Mouse (Mus musculus) C2C12 (cell line): ENCODE results near the gene Sult1d1.

ENCODE experiments used
- CEBPB ChIP-seq: IDR thresholded peaks from one replicate; pipeline ENCODE4 v1.6.1; 2011; ENCODE audit warnings: low read depth, mild to moderate bottlenecking, control low read depth, moderate library complexity
- CTCF ChIP-seq: IDR thresholded peaks from one replicate; pipeline ENCODE4 v1.5.1; 2011; ENCODE audit not compliant: control insufficient read depth, insufficient read depth, insufficient read length
- MAX ChIP-seq: IDR thresholded peaks from one replicate; pipeline ENCODE4 v1.6.1; 2011; ENCODE audit warnings: mild to moderate bottlenecking, control low read depth
- MYOG ChIP-seq: IDR thresholded peaks from one replicate; pipeline ENCODE4 v1.6.1; 2011; ENCODE audit not compliant: control insufficient read depth, insufficient read length; ENCODE audit errors: extremely low read depth
- USF1 ChIP-seq: IDR thresholded peaks from one replicate; pipeline ENCODE4 v1.6.1; 2011; ENCODE audit warnings: low read depth, mild to moderate bottlenecking, control low read depth, moderate library complexity

DNA sequence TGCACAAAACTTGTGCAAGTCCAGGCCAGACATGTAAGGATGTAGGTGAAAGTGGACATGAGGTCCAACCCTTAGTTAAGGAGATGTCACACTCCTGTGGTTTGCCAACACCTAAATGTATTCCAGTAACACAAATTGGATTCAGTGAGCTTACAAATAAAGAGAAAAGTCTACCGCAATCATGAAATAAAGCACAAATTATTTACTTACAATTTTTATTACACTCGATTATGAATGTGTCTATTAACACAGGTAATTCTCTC, 46.2 kb upstream of the Sult1d1 start:
- TF ChIP-seq CEBPB, result no peak
- no peak for TF ChIP-seq MAX
- TF ChIP-seq CTCF, result no peak
- TF ChIP-seq MYOG, result no peak
- TF ChIP-seq USF1, result no peak
